Mouse (Mus musculus) kidney, embryonic 14.5 days (tissue): ENCODE results near the gene Ifitm6. TPM values are rescaled to one million over a fixed set of nuclear protein-coding genes. Genes with fewer than 3 reads are reported as not detected.
"Not testable (repeated sequence)": the region's sequence is repeated elsewhere in the genome, so short reads cannot be mapped to it uniquely, and the experiment has no call there.

ENCODE experiments used
- ATAC-seq: fragments of 200-750 bp; cut with Nextera tagmentation; 2 replicates; pipeline ENCODE4 v1.8.0; 2017; ENCODE audit warnings: moderate number of reproducible peaks, mild to moderate bottlenecking, moderate TSS enrichment, moderate library complexity; ENCODE audit not compliant: low FRiP score, low TSS enrichment
- H3K27ac ChIP-seq: fragments of 300-500 bp; sonication (generic); 2 replicates; pipeline ENCODE4 v1.5.1; 2014; ENCODE audit warnings: low read depth, mild to moderate bottlenecking, low read length, moderate library complexity, mixed read lengths
- H3K27me3 ChIP-seq: fragments of 300-500 bp; sonication (generic); 2 replicates; pipeline ENCODE4 v1.6.1; 2014; ENCODE audit warnings: mild to moderate bottlenecking, low read length; ENCODE audit not compliant: control insufficient read depth, insufficient read depth
- H3K36me3 ChIP-seq: fragments of 300-500 bp; sonication (generic); 2 replicates; pipeline ENCODE4 v1.6.1; 2014; ENCODE audit warnings: low read length, mixed read lengths; ENCODE audit not compliant: control insufficient read depth, insufficient read depth
- H3K4me1 ChIP-seq: fragments of 300-500 bp; sonication (generic); 2 replicates; pipeline ENCODE4 v1.6.1; 2014; ENCODE audit warnings: low read length, mixed read lengths; ENCODE audit not compliant: control insufficient read depth, insufficient read depth
- H3K4me2 ChIP-seq: fragments of 300-500 bp; sonication (generic); replicated peaks from 2 replicates; pipeline ENCODE4 v1.6.1; 2014; ENCODE audit warnings: low read depth, mild to moderate bottlenecking, low read length
- H3K4me3 ChIP-seq: fragments of 300-500 bp; sonication (generic); 2 replicates; pipeline ENCODE4 v1.5.1; 2014; ENCODE audit warnings: mild to moderate bottlenecking, low read length
- H3K9ac ChIP-seq: fragments of 300-500 bp; sonication (generic); 2 replicates; pipeline ENCODE4 v1.6.1; 2014; ENCODE audit warnings: low read depth, mild to moderate bottlenecking, low read length, moderate library complexity
- H3K9me3 ChIP-seq: fragments of 300-500 bp; sonication (generic); 2 replicates; pipeline ENCODE4 v1.6.1; 2016; ENCODE audit warnings: low read length; ENCODE audit not compliant: control insufficient read depth
- WGBS: fragments of 180-500 bp; shearing (Covaris S2); extraction: QIAGEN DNeasy Blood & Tissue Kit; methylation state at CpG from one replicate; pipeline ENCODE4 v1.1.7; 2014; 5-methylcytosine and 5-hydroxymethylcytosine counted together
- polyA plus RNA-seq: library from polyadenylated mRNA; unstranded; fragments of >200 nt; fragmentation: Nextera tagmentation; extraction: Ambion mirVana; gene quantifications from 2 replicates; pipeline ENCODE4 v1.2.1, GENCODE M21; 2014

Gene Ifitm6
- polyA plus RNA-seq: 0.84 and 1.6 TPM in 2 replicates

- H3K4me3 ChIP-seq, H3K4me2 ChIP-seq, H3K36me3 ChIP-seq, H3K27me3 ChIP-seq, ATAC-seq, H3K9me3 ChIP-seq, H3K9ac ChIP-seq, H3K27ac ChIP-seq, H3K4me1 ChIP-seq: not testable (repeated sequence)
- WGBS: 67% methylated on average over 1 of the region's 1 CpGs
These were observed at the start of gene Ifitm6 for GRCm38 (mm10) chr7:141017824-141018223. Gene Ifitm6 (minus strand): TSS chr7:141017924.

GRCm38 (mm10) chr7:141064576-141064975 lies 46.9 kb upstream of the Ifitm6 start:
- no peaks in the 10 kb centered on the region for H3K27me3 ChIP-seq
- ATAC-seq: no peak
- H3K36me3 ChIP-seq: peaks cover 30% of the 10 kb centered on the region
- H3K9me3 ChIP-seq: no peaks in the 10 kb centered on the region
- H3K27ac ChIP-seq: no peak overlapping the region
- WGBS: 94% methylated on average over 7 of the region's 7 CpGs
- H3K9ac ChIP-seq: no peak overlapping the region
- no peak overlapping the region for H3K4me2 ChIP-seq
- H3K4me3 ChIP-seq: no peak overlapping the region
- peaks cover 11% of the 10 kb centered on the region; the same call in 1 of the 2 replicates for H3K4me1 ChIP-seq

- Histone ChIP-seq H3K4me2 (no peak overlapping the region), H3K4me1 (peaks cover 11% of the 10 kb centered on the region; the same call in 1 of the 2 replicates), H3K9me3 (no peaks in the 10 kb centered on the region), H3K27ac (no peak overlapping the region), H3K36me3 (peaks cover 30% of the 10 kb centered on the region), H3K9ac (no peak overlapping the region), H3K27me3 (no peaks in the 10 kb centered on the region), H3K4me3 (no peak overlapping the region)
- ATAC-seq: no peak
- WGBS: 76% methylated on average over 7 of the region's 7 CpGs
These were observed 46.5 kb upstream of the Ifitm6 start for GRCm38 (mm10) chr7:141064175-141064574.

GRCm38 (mm10) chr7:141063353-141063752 lies 45.6 kb upstream of the Ifitm6 start:
- Histone ChIP-seq H3K9me3 (no peaks in the 10 kb centered on the region), H3K36me3 (peaks cover 29% of the 10 kb centered on the region), H3K27ac (no peak overlapping the region), H3K4me3 (no peak overlapping the region), H3K4me1 (peaks cover 11% of the 10 kb centered on the region; the same call in 1 of the 2 replicates), H3K4me2 (no peak overlapping the region), H3K27me3 (no peaks in the 10 kb centered on the region), H3K9ac (no peak overlapping the region)
- WGBS: 89% methylated on average over 3 of the region's 3 CpGs
- no peak for ATAC-seq

GRCm38 (mm10) chr7:141062525-141062924 lies 44.8 kb upstream of the Ifitm6 start:
- no peak overlapping the region for H3K27ac ChIP-seq
- H3K9ac ChIP-seq: no peak overlapping the region
- H3K4me3 ChIP-seq: no peak overlapping the region
- no peak for ATAC-seq
- H3K4me1 ChIP-seq: peaks cover 11% of the 10 kb centered on the region; the same call in 1 of the 2 replicates
- H3K36me3 ChIP-seq: peaks cover 21% of the 10 kb centered on the region
- WGBS: 85% methylated on average over 7 of the region's 7 CpGs
- no peaks in the 10 kb centered on the region for H3K9me3 ChIP-seq
- no peak overlapping the region for H3K4me2 ChIP-seq
- H3K27me3 ChIP-seq: no peaks in the 10 kb centered on the region

- H3K9me3 ChIP-seq: no peaks in the 10 kb centered on the region
- H3K27me3 ChIP-seq: no peaks in the 10 kb centered on the region
- peak overlapping the region; percentile 75 for H3K4me3 ChIP-seq
- H3K4me1 ChIP-seq: peaks cover 11% of the 10 kb centered on the region; the same call in 1 of the 2 replicates
- no peak overlapping the region; the same call in 1 of the 2 replicates for H3K27ac ChIP-seq
- H3K4me2 ChIP-seq: peak overlapping the region; percentile 96
- ATAC-seq: peak; percentile 65
- peak overlapping the region; percentile 87 for H3K9ac ChIP-seq
- peaks cover 16% of the 10 kb centered on the region for H3K36me3 ChIP-seq
- under 1% methylated on average over 37 of the region's 37 CpGs for WGBS
These were observed 43.6 kb upstream of the Ifitm6 start for GRCm38 (mm10) chr7:141061269-141061692.

GRCm38 (mm10) chr7:141060426-141061242 lies 42.9 kb upstream of the Ifitm6 start, which contains the start of gene B4galnt4:
Gene B4galnt4 (plus strand): TSS chr7:141061104.
- 1% methylated on average over 65 of the region's 72 CpGs for whole genome bisulfite sequencing
- peak; percentile 97 for ATAC-seq
- H3K4me1 ChIP-seq: peaks cover 11% of the 10 kb centered on the region; the same call in 1 of the 2 replicates
- no peak within 1 kb of the TSS; the same call in 1 of the 2 replicates for H3K27ac ChIP-seq
- H3K27me3 ChIP-seq: no peaks in the 10 kb centered on the region
- H3K4me2 ChIP-seq: peak within 1 kb of the TSS; percentile 96
- H3K9ac ChIP-seq: peak within 1 kb of the TSS; percentile 87
- peaks cover 14% of the 10 kb centered on the region for H3K36me3 ChIP-seq
- H3K9me3 ChIP-seq: no peaks in the 10 kb centered on the region
- H3K4me3 ChIP-seq: peak within 1 kb of the TSS; percentile 75

- Histone ChIP-seq H3K27me3 (no peaks in the 10 kb centered on the region), H3K4me3 (peak overlapping the region; percentile 75), H3K9ac (peak overlapping the region; percentile 87; the same call in 1 of the 2 replicates), H3K27ac (no peak overlapping the region), H3K9me3 (no peaks in the 10 kb centered on the region), H3K4me2 (peak overlapping the region; percentile 96), H3K4me1 (peaks cover 11% of the 10 kb centered on the region; the same call in 1 of the 2 replicates), H3K36me3 (peaks cover 9% of the 10 kb centered on the region)
- ATAC-seq: peak; percentile 2; the same call in 1 of the 2 replicates
- WGBS: 83% methylated on average over 2 of the region's 2 CpGs
These were observed 42.2 kb upstream of the Ifitm6 start for GRCm38 (mm10) chr7:141059929-141060328.
